Mouse (Mus musculus) mouse embryonic stem cell (cell line): ENCODE measurements around the gene Bid.

ENCODE experiments used
- in situ Hi-C, 2 experiments: fragments of 300-500 bp; cut with MboI; formaldehyde crosslinking; loops; 1 replicate in 1 of 2; 3 replicates in 1 of 2; pipeline ENCODE4 v1.14.3; 2019 to 2020; ENCODE audit warnings: low sequenced_read_pairs in 2 of 2, low pct_unique_long_range_greater_than_20kb in 1 of 2, mixed read lengths in 1 of 2; ENCODE audit not compliant: unreplicated experiment in 1 of 2

Gene Bid

DNA sequence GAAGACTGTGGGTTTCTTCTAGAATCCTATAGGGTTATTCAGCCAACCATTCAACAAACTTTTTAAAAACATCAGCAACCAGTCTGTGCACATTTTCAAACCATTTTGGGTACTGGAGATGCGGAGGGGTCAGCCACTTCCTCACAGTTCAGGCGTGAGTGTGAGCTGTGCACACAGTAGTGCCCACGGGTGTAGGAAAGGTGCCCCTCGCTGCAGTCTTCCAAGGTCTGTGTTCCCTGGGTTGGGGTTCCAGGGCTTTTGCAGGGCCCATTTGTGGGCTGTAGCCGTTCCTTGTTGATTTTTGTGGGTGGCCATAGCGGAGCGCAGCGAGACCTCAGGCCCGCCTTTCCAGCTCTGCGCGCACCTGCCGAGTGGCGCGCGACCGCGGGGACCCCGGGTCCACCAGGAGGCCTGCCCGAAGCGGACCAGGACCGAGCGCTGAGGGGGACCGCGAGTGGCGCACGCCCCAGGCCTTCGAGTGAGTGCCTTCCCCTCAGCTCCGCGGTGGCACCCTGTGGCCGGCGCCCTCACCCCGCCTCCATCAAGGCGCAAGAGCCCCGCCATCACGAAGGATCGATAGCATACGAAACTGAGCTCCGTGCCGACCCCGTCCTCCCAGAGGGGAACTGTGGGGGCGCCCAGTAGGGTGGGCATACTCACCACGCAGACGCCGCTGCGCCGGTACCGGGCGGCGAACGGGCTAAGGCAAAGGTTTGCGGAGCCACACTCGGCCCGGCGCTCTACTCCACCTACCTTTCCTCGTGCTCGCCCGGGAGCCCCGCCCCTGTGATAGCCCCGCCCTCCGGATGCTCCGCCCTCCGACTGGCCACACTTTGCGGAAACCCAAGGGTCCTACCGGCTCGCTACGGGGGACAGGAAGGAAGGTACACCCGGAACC, at the start of gene Bid:
Gene Bid (minus strand): TSS at position 780 of the 898 bp plus-strand sequence.
- in situ Hi-C loops: no loop called here

DNA sequence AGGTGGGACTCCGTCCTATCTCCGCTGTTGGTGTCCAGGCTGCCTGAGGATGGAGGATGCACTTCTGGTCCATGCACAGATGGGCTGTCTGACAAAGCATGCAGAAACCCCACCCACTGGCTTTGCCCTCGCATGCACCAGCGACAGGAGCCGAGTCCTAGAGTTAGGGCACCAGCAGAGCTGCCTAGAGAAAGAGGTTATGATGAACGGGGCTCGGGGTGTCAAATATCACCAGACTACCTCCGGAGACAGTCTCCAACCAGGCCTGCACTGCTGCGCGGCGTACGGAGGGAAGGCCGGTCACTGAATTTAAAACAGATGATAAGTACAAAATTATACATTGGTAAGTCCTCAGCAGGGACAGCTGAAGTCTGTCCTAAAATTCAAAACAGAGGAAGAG, 49.2 kb upstream of the Bid start:
- in situ Hi-C loops: no loop called here

DNA sequence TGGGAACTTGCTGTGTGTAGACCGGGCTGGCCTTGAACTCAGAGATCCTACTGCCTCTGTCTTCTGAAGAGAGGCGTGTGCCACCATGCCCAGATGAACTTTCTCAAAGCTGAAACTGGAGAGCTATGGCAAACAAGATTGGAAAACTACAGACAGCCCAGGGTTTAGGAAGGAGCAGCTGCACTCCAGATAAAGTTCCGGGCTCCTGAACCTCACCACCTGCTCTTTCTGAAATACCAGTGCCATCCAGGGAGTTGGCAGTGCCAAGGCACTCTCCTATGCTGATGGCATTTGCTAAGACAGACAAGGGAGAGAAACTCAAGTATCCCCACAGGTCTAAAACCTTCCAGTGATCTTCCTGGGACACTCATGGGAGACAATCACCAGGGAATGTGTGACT, 47.5 kb upstream of the Bid start:
- in situ Hi-C loops: no loop called here

DNA sequence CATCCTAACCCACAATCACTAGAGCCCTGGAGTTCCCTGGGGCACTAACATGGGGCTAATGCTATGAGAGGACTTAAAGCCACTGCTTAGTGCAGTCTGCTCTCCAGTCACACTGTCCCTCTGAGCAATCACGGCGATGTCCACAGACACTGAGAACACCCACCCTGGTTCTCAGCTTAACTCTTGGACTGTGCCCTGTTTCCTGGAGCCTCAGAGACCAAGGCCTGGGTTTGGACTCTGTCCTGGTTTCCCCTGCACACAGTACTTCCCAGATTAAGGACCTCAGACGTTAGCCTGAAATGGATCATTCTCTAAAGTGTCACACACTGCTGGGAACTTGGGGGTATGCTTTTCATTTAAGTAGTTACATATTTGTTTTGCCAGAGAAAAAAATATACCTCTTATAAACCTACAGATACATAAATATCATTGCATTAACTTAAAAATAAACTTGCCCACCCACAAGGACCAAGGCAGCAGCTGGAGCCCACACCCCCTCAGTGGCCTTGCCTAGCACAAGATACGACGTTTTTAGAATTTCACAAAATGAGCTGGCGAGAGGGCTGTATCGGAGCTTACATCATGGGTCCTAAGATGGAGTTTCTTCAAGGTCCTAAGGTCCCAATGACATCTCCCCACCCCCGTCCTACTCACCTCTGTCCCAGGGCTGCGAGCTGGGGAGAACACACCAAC, 43.8 kb upstream of the Bid start:
- in situ Hi-C loops: no loop called here

DNA sequence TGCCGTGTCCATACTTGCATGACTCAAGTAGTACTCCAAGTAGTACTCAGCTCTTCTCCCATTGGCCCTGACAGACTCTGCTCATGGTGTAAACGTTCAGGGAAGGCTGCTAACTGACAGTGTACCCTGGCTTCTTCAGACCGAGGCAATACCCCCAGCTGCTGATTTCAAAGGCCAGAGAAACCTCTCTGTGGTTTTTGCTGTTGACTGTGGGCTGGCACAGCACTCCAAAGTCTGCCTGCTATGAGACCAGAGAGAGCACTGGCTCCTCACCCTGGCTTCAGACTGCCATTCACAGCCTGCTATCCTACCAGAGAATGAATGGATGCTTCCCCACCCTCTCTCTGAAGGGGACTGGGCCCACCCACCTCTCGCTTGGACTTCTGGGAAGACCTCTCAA, 40.7 kb upstream of the Bid start:
- in situ Hi-C loops: no loop called here

DNA sequence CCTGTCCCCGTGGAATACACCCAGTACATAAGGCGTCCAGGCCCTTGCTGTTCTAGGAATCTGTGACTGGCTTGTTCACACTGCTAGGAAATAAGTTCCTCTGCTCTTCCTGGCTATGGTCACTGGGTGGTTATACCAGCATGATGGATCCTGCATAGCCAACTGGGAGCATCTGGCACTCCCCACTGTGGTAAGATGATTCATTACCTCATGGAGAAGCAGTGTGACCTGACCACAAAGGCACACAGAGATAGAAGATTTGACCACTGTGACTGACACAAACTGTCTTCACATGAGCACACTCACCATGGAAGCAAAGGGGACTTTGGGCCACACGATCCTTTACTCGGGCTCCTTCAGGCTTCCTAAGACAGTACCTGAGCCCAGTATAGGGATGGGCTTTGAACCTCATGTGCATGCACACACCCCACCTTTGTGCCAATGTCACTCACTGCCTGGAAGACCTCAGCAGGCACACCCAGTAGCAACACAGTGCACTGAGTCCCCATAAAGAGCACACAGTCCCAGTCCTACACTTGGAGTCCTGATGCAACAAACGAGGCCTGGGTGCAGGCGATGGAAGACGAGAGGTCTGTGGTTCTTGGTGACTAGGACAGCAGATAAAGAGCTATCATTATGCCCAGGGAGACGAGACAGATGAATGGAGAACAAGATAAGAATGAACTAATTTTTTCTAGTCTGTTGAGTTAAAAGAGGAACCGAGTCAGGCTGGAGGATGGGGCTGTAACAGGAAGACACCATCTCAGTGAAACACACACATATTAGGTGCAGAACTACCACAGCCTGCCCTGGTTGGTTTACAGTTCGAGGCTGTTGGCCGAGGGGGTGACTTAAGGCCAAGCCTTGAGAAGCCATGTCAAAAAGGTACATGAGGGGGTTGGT, 39.9 kb upstream of the Bid start:
- in situ Hi-C loops: no loop called here

DNA sequence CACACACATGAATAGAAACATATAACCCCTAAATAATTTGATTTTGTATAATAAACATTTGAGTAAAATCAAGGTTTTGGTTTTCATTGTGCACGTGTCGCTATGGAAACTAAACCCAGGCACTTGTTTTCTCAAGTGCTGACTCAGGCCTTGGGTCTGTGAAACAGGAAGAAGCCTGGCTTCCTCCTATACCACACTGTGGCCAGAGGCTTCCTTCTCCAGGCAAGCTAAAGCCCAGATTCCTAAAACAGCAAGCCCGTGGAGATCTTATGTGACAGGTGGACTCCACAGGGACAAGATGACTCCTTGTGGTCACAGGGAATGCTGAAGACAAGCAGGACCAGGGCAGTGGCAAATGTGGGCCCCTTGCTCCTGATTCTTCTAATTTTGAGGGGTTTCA, 38.6 kb upstream of the Bid start:
- in situ Hi-C loops: no loop called here

DNA sequence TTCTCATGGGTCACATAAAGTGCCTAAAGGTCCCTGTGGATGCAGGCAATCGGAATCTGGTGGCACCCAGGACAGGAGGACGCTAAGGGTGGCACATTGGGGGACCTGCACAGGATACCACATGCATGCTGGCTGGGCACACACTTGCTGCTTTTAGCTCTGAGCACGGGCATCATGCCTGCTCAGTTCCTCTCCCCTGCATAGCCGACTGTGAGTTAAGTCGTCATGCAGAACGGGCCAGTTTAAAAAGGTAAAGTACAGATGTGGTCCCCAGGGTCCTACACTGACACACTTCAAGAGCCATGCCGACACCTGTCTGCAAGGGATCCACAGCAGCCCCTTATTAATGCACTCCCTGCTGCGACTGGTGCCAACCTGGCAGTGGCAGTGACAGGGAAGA, 37.6 kb upstream of the Bid start:
- in situ Hi-C loops: no loop called here

DNA sequence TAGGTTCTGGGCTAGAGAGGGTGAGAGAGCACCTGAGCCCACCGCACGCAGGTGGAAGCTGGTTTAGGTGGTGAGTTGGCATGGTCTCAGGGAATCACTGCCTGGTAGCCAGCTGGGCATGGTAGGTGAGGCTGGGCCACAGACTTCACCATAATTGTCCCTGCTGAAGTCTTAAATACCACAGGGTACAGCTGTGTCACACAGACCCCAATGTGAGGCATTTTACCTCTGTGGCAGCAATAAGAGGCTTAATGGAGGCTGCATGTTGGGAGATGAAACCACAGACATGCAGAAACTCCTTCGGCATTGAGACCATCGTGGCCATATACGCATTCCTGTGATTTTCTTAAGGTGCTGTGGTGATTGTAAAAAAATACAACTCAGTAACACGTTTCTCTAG, 35.8 kb upstream of the Bid start:
- in situ Hi-C loops: no loop called here

DNA sequence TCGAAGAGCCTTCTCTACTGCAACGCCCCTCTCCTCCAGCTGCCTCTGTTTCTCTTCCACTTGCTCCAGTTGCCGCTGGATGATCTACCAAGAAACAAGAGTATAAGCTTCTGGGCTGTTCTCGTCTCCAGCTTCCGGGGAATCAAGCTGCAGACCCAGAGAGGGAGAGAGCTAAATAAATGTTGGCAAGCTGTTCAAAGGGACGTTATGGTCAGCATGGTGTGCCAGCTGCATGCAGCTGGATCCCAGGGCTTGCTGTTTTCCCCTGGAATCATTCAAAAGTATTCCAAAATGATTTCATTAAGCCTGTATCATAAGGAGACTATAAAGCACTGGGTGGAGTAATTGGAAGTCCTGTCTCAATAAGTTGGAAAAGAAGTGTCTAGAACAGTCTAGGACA, 34.7 kb upstream of the Bid start:
- in situ Hi-C loops: no loop called here

DNA sequence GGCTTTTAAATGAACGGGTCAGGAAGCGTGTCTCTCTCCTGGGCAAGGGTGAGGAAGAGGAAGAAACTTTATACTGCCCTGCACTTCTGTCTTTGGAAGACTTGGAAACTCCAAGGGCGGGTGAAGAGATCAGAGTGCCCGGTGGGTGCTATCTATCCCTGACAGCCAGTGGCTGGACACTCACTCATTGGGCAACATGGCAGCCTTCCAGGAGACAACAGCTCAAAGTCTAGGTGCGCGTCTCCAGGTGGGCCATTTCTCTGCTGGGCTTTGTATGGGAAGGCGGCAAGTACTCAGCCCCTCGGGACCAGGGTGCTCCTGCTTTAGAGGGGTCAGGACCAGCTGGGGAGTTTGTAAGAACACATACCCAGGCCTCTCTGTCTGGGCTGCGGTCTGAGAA, 28.9 kb upstream of the Bid start:
- in situ Hi-C loops: no loop called here

DNA sequence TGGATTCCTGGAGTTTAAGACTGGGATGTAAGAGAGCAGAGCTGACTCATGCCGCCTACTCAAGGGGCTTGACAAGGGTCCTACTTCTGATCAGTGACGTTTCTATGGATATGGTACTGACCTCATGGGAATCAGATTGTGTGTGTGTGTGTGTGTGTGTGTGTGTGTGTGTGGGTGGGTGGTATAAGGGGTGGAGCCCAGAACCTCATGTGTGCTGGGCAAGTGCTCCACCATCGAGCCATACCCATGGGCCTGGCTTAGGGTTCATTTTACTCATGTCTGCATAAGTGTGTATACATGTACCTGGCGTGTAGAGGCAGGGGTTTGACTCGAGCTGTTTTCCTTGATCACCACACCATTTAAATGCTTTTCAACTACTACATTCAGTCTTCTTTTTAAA, 27.3 kb upstream of the Bid start:
- in situ Hi-C loops: no loop called here

DNA sequence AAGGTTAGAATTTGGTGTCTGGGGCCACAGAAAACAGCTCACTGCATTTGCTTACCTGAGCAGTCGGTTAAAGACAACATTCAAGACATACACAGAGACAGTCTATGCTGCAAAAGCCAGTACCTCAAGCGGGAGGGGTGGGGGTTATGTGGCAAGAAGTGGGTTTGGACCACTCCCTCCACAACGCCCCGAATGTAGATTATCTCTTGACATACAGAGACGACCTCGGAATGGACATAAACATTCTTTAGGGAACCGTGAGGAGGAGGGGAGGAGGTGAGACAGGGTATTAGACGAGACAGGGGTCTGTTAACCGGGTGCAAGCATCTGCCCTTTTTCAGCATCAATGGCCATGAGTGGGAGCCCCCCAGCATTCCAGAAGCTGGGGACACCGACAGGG, 26.9 kb upstream of the Bid start:
- in situ Hi-C loops: no loop called here

DNA sequence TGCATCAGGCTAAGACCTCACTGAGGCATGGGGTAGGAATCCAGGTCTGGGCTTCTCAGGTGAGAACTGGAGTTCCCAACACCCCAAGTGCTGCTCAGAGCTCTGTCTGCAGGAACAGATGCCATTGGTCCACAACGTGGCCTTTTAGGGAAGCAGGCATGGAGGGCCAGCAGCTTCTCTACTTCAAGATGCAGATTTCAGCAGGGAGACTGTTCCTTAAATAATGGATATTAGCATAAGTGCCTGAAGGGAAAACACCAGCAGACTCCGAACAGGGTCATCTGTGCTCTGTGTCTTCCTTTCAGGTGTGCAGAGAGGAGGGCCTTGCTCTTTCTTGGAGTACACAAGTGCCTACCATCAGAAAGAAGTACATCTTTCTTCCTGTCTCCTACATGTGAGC, 26.4 kb upstream of the Bid start:
- in situ Hi-C loops: no loop called here

DNA sequence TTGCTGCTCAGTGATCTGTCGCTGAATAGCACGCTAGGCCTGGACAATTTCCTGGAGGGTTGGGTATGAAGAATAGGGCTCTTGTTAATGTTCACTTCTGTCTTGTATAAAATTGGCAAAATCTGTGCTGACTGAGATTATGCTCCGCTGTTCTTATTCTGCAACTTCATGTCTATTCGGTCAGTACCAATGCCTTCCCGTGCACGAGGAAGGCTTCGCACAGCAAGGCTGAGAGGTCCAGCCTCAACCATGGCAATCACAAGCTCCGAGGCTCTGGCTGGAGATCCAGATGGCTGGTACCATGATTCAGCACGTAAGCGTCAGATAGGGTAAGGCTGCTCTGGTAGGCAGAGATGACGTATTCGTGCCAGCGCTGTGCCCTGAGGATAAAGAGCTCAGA, 24.9 kb upstream of the Bid start:
- in situ Hi-C loops: no loop called here

DNA sequence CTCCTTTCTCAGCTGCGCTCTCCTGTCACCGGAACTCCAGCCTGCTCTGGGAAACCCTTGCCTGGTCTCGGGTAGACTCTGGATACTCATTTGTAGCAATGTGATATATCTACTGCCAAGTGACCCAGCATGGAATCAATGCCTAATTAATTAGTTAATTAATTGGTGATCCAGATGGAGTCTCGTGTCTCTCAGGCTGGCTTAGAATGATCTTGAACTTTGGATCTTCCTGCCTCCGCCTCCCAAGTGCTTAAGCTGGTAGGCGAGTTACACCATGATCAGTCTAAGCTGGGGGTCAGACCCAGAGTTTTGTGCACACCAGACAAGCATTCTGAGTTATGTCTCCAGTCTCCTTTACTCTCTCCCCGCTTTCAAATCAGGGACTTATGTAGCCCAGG, 24.4 kb upstream of the Bid start:
- in situ Hi-C loops: no loop called here

DNA sequence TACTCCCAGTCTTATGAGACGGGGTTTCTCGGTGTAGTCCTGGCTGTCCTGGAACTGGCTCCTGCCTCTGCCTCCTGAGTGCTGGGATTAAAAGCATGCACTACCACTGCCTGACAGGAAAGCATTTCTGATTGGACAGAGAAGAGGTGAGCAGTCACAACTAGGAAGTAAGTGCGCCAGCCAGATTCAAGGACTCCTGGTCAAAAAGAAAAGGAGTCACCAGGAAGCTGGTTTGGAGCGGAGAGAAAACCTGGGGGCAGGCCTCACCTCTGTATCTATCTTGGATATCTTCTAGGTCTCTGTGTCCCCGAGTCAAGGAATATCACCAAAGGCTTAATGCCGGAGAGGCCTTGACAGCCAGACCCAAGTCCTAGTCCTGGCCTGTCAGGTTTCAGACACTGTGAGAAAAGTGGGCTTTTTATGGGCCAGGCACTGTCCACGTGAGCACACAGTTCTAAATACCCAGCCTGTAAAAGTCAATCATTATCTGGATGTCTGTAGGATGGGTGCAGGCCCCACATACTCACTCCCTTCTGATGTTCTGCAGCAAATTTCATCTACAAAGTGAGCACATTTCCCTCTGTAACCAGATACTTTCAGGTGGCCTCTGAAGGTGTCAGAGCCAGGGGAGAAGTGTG, 23.9 kb upstream of the Bid start:
- in situ Hi-C loops: no loop called here

DNA sequence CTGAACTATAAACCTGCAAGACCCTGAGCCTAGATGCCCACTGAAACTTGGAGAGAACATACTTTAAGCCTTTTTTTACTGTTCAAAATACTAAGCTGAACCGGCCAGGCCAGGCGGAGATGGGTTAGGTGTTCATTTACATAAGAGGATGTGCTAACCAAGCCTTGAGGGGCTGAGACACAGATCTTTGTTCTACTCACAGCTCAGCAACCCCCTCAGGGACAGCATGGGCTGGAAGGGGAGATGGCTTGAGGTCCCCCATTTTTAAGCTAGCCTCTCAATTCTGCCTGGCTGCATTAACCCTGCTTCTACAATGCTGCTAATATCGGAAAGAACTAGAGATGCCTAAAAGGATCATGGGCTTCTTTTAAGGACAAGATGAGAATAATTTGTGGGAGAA, 23.1 kb upstream of the Bid start:
- in situ Hi-C loops: no loop called here
